Mouse (Mus musculus) ES-E14 (cell line): ENCODE data around the gene Bcl2l14. TPM values are rescaled to one million over a fixed set of nuclear protein-coding genes. Genes with fewer than 3 reads are reported as not detected.

ENCODE experiments used
- DNase-seq: peaks from one replicate; pipeline ENCODE4 v3.0.0-alpha.2; 2013; ENCODE audit warnings: low read depth, low spot score
- H3K27ac ChIP-seq: 2 replicates; pipeline ENCODE4 v1.5.1; 2012; ENCODE audit warnings: low read depth, mild to moderate bottlenecking, low read length, moderate library complexity, mixed read lengths; ENCODE audit not compliant: poor library complexity, insufficient read depth, severe bottlenecking
- H3K36me3 ChIP-seq: 2 replicates; pipeline ENCODE4 v1.6.1; 2012; ENCODE audit warnings: mild to moderate bottlenecking, low read length, moderate library complexity, mixed read lengths; ENCODE audit not compliant: control insufficient read depth, poor library complexity, insufficient read depth, severe bottlenecking
- H3K4me1 ChIP-seq, 2 experiments: fragments of 150-350 bp in 1 of 2; sonication (generic) in 1 of 2; 2 replicates each; pipeline ENCODE4 v1.6.1; 2012; ENCODE audit warnings: low read length in 2 of 2, mild to moderate bottlenecking in 1 of 2, mixed read lengths in 1 of 2; ENCODE audit not compliant: control insufficient read depth in 2 of 2, insufficient read depth in 2 of 2, poor library complexity in 1 of 2
- H3K4me3 ChIP-seq, 2 experiments: fragments of 150-350 bp in 1 of 2; sonication (generic) in 1 of 2; 2 replicates each; pipeline ENCODE4 v1.5.1; 2012; ENCODE audit warnings: low read length in 2 of 2, low read depth in 1 of 2, mild to moderate bottlenecking in 1 of 2, mixed read lengths in 1 of 2; ENCODE audit not compliant: insufficient read depth in 1 of 2, poor library complexity in 1 of 2, severe bottlenecking in 1 of 2
- H3K9ac ChIP-seq: 2 replicates; pipeline ENCODE4 v1.6.1; 2012; ENCODE audit warnings: low read depth, mild to moderate bottlenecking, low read length, mixed read lengths; ENCODE audit not compliant: poor library complexity, insufficient read depth, severe bottlenecking
- H3K9me3 ChIP-seq: fragments of 150-350 bp; sonication (generic); 2 replicates; pipeline ENCODE4 v1.6.1; 2012; ENCODE audit warnings: low read depth, mild to moderate bottlenecking, low read length; ENCODE audit not compliant: control insufficient read depth, insufficient read depth
- CHD2 ChIP-seq: IDR thresholded peaks from 2 replicates; pipeline ENCODE4 v1.6.1; 2014; ENCODE audit warnings: mild to moderate bottlenecking, low read depth, low read length, inconsistent platforms
- HCFC1 ChIP-seq: IDR thresholded peaks from 2 replicates; pipeline ENCODE4 v1.6.1; 2012; ENCODE audit warnings: low read length, inconsistent platforms, borderline replicate concordance; ENCODE audit not compliant: insufficient read depth
- MAFK ChIP-seq: IDR thresholded peaks from 2 replicates; pipeline ENCODE4 v1.6.1; 2014; ENCODE audit warnings: mild to moderate bottlenecking, low read depth, low read length, inconsistent platforms; ENCODE audit not compliant: insufficient read depth
- ZC3H11A ChIP-seq: IDR thresholded peaks from 2 replicates; pipeline ENCODE4 v1.6.1; 2012; ENCODE audit warnings: low read depth, mild to moderate bottlenecking, inconsistent platforms, low read length, borderline replicate concordance
- ZNF384 ChIP-seq: IDR thresholded peaks from 2 replicates; pipeline ENCODE4 v1.6.1; 2012; ENCODE audit warnings: low read depth, low read length, inconsistent platforms
- in situ Hi-C, 2 experiments: fragments of 600-800 bp; cut with MboI; formaldehyde crosslinking; loops; one replicate each; pipeline ENCODE4 v1.15.1; 2025; ENCODE audit warnings: low sequenced_read_pairs in 2 of 2, inconsistent platforms in 1 of 2; ENCODE audit not compliant: unreplicated experiment in 2 of 2
- total RNA-seq: library from RNA; depleted of rRNA; stranded (reverse); fragments of 300-350 nt; gene quantifications from 2 replicates; pipeline ENCODE4 v1.2.3, GENCODE M21; 2012

The Bcl2l14 gene
- total RNA-seq, 1 experiment = 1.6 TPM

- no peak for DNase-seq
- peaks cover 2% of the 10 kb centered on the region; the same call in 1 of the 2 replicates for H3K36me3 ChIP-seq
- in situ Hi-C loops = loop anchor here in 1 of 2 experiments (25.0 kb wide), 1 partner anchor 169 kb away; no protein-coding TSS in a partner anchor
- no peak overlapping the region for H3K27ac ChIP-seq
- no peaks in the 10 kb centered on the region for H3K9me3 ChIP-seq
- no peak overlapping the region for H3K4me3 ChIP-seq
- no peak overlapping the region for H3K9ac ChIP-seq
- H3K4me1 ChIP-seq = no peaks in the 10 kb centered on the region
- TF ChIP-seq ZNF384 = no peak
- TF ChIP-seq ZC3H11A = no peak
- TF ChIP-seq MAFK = no peak
- TF ChIP-seq CHD2 = no peak
- TF ChIP-seq HCFC1 = no peak
Observed at GRCm38 (mm10) chr6:134443198-134443904, 47.2 kb downstream of the Bcl2l14 start.

GRCm38 (mm10) chr6:134443925-134444324 lies 47.8 kb downstream of the Bcl2l14 start:
- DNase-seq = no peak
- Histone ChIP-seq H3K9me3 (no peaks in the 10 kb centered on the region), H3K36me3 (peaks cover 4% of the 10 kb centered on the region; the same call in 1 of the 2 replicates), H3K27ac (no peak overlapping the region), H3K9ac (no peak overlapping the region), H3K4me3 (no peak overlapping the region), H3K4me1 (no peaks in the 10 kb centered on the region)
- TF ChIP-seq MAFK (no peak), CHD2 (no peak), ZNF384 (no peak), HCFC1 (no peak), ZC3H11A (no peak)
- in situ Hi-C loops = loop anchor here in 1 of 2 experiments (25.0 kb wide), 1 partner anchor 168 kb away; no protein-coding TSS in a partner anchor

- Histone ChIP-seq H3K27ac (no peak overlapping the region), H3K36me3 (peaks cover 13% of the 10 kb centered on the region), H3K9me3 (no peaks in the 10 kb centered on the region), H3K9ac (no peak overlapping the region), H3K4me3 (no peak overlapping the region), H3K4me1 (0 out of 4 replicates have a peak, but pooled peaks cover 0 to 3% of the 10 kb centered on the region in 2 experiments)
- in situ Hi-C loops = loop anchor here in 1 of 2 experiments (25.0 kb wide), 1 partner anchor 164 kb away; no protein-coding TSS in a partner anchor
- TF ChIP-seq HCFC1 (no peak), MAFK (no peak), ZNF384 (no peak)
- no peak for DNase-seq
Observed at GRCm38 (mm10) chr6:134448451-134448850, 52.3 kb downstream of the Bcl2l14 start.

GRCm38 (mm10) chr6:134449958-134450357 lies 53.8 kb downstream of the Bcl2l14 start:
- Histone ChIP-seq H3K9ac (no peak overlapping the region), H3K36me3 (peaks cover 13% of the 10 kb centered on the region), H3K4me3 (no peak overlapping the region), H3K9me3 (no peaks in the 10 kb centered on the region), H3K27ac (no peak overlapping the region), H3K4me1 (0 out of 4 replicates have a peak, but pooled peaks cover 0 to 3% of the 10 kb centered on the region in 2 experiments)
- in situ Hi-C loops = loop anchor here in 1 of 2 experiments (25.0 kb wide), 1 partner anchor 162 kb away; no protein-coding TSS in a partner anchor
- TF ChIP-seq CHD2 (no peak), MAFK (no peak), ZC3H11A (no peak), HCFC1 (no peak), ZNF384 (no peak)
- DNase-seq = no peak
